Mouse (Mus musculus): ENCODE measurements around the gene Gan. TPM values are rescaled to one million over a fixed set of nuclear protein-coding genes. Genes with fewer than 3 reads are reported as not detected.

Gan gene
- polyA plus RNA-seq, 1 experiment from 2014 or later: 2.1 TPM

GRCm38 (mm10) chr8:117164912-117165311 lies 7.0 kb downstream of the Gan start:
- H3K9me3 ChIP-seq: no peaks in the 10 kb centered on the region
- no peak for ATAC-seq
- 75% methylated on average over 4 of the region's 4 CpGs for WGBS
- no peaks in the 10 kb centered on the region for H3K27me3 ChIP-seq (replicated peaks)
- no peak overlapping the region for H3K9ac ChIP-seq
- H3K36me3 ChIP-seq: no peaks in the 10 kb centered on the region
- H3K27ac ChIP-seq: no peak overlapping the region
- H3K4me3 ChIP-seq (replicated peaks): no peak overlapping the region
- H3K4me1 ChIP-seq (replicated peaks): peaks cover 16% of the 10 kb centered on the region
- no peak overlapping the region for H3K4me2 ChIP-seq (replicated peaks)

- no peaks in the 10 kb centered on the region for H3K36me3 ChIP-seq
- ATAC-seq: no peak
- H3K27ac ChIP-seq: no peak overlapping the region
- no peaks in the 10 kb centered on the region for H3K9me3 ChIP-seq
- WGBS: 89% methylated on average over 4 of the region's 4 CpGs
- H3K4me2 ChIP-seq (replicated peaks): no peak overlapping the region
- no peak overlapping the region for H3K9ac ChIP-seq
- no peak overlapping the region for H3K4me3 ChIP-seq (replicated peaks)
- peaks cover 16% of the 10 kb centered on the region for H3K4me1 ChIP-seq (replicated peaks)
- H3K27me3 ChIP-seq (replicated peaks): no peaks in the 10 kb centered on the region
These were observed 7.6 kb downstream of the Gan start for GRCm38 (mm10) chr8:117165542-117165941.

- Histone ChIP-seq H3K9ac (no peak overlapping the region), H3K36me3 (no peaks in the 10 kb centered on the region), H3K4me1 (replicated peaks) (peaks cover 16% of the 10 kb centered on the region), H3K9me3 (no peaks in the 10 kb centered on the region), H3K4me2 (replicated peaks) (no peak overlapping the region), H3K4me3 (replicated peaks) (no peak overlapping the region), H3K27me3 (replicated peaks) (no peaks in the 10 kb centered on the region), H3K27ac (no peak overlapping the region)
- WGBS: 77% methylated on average over 2 of the region's 2 CpGs
- no peak for ATAC-seq
These were observed 8.6 kb downstream of the Gan start for GRCm38 (mm10) chr8:117166515-117166914.

- H3K4me3 ChIP-seq (replicated peaks): no peak overlapping the region
- H3K9ac ChIP-seq: no peak overlapping the region
- H3K27ac ChIP-seq: no peak overlapping the region
- no peaks in the 10 kb centered on the region for H3K36me3 ChIP-seq
- 76% methylated on average over 8 of the region's 8 CpGs for WGBS
- H3K4me1 ChIP-seq (replicated peaks): peaks cover 16% of the 10 kb centered on the region
- ATAC-seq: no peak
- H3K4me2 ChIP-seq (replicated peaks): no peak overlapping the region
- H3K27me3 ChIP-seq (replicated peaks): no peaks in the 10 kb centered on the region
- no peaks in the 10 kb centered on the region for H3K9me3 ChIP-seq
These were observed 9.4 kb downstream of the Gan start for GRCm38 (mm10) chr8:117167243-117167883.

GRCm38 (mm10) chr8:117168378-117168777 lies 10.4 kb downstream of the Gan start:
- H3K9ac ChIP-seq: no peak overlapping the region
- no peaks in the 10 kb centered on the region for H3K27me3 ChIP-seq (replicated peaks)
- no peak overlapping the region for H3K27ac ChIP-seq
- H3K4me2 ChIP-seq (replicated peaks): no peak overlapping the region
- H3K4me3 ChIP-seq (replicated peaks): no peak overlapping the region
- H3K36me3 ChIP-seq: no peaks in the 10 kb centered on the region
- H3K4me1 ChIP-seq (replicated peaks): peaks cover 21% of the 10 kb centered on the region
- ATAC-seq: peak; percentile 20; the same call in 1 of the 2 replicates
- no peaks in the 10 kb centered on the region for H3K9me3 ChIP-seq
- WGBS: 72% methylated on average over 9 of the region's 9 CpGs

GRCm38 (mm10) chr8:117171826-117172225 lies 13.9 kb downstream of the Gan start:
- Histone ChIP-seq H3K36me3 (no peaks in the 10 kb centered on the region), H3K4me3 (replicated peaks) (no peak overlapping the region), H3K4me2 (replicated peaks) (no peak overlapping the region), H3K27ac (no peak overlapping the region), H3K9me3 (no peaks in the 10 kb centered on the region), H3K4me1 (replicated peaks) (peaks cover 16% of the 10 kb centered on the region), H3K9ac (no peak overlapping the region), H3K27me3 (replicated peaks) (no peaks in the 10 kb centered on the region)
- 87% methylated on average over 3 of the region's 3 CpGs for WGBS
- ATAC-seq: no peak

- Histone ChIP-seq H3K9ac (no peak overlapping the region), H3K36me3 (no peaks in the 10 kb centered on the region), H3K4me3 (replicated peaks) (no peak overlapping the region), H3K4me2 (replicated peaks) (no peak overlapping the region), H3K27ac (no peak overlapping the region), H3K27me3 (replicated peaks) (no peaks in the 10 kb centered on the region), H3K4me1 (replicated peaks) (peaks cover 10% of the 10 kb centered on the region), H3K9me3 (no peaks in the 10 kb centered on the region)
- 32% methylated on average over 7 of the region's 7 CpGs for WGBS
- ATAC-seq: peak; percentile 59; the same call in 1 of the 2 replicates
These were observed 15.0 kb downstream of the Gan start for GRCm38 (mm10) chr8:117172904-117173303.

GRCm38 (mm10) chr8:117173690-117174089 lies 15.8 kb downstream of the Gan start:
- 73% methylated on average over 3 of the region's 3 CpGs for WGBS
- Histone ChIP-seq H3K36me3 (no peaks in the 10 kb centered on the region), H3K27me3 (replicated peaks) (no peaks in the 10 kb centered on the region), H3K4me2 (replicated peaks) (no peak overlapping the region), H3K4me3 (replicated peaks) (no peak overlapping the region), H3K9me3 (no peaks in the 10 kb centered on the region), H3K4me1 (replicated peaks) (peaks cover 5% of the 10 kb centered on the region; the same call in 1 of the 2 replicates), H3K9ac (no peak overlapping the region), H3K27ac (no peak overlapping the region)
- ATAC-seq: no peak

GRCm38 (mm10) chr8:117174536-117174935 lies 16.6 kb downstream of the Gan start:
- H3K9me3 ChIP-seq: no peaks in the 10 kb centered on the region
- no peak for ATAC-seq
- H3K4me3 ChIP-seq (replicated peaks): no peak overlapping the region
- no peak overlapping the region for H3K9ac ChIP-seq
- 84% methylated on average over 5 of the region's 5 CpGs for WGBS
- H3K4me1 ChIP-seq (replicated peaks): peaks cover 5% of the 10 kb centered on the region; the same call in 1 of the 2 replicates
- no peaks in the 10 kb centered on the region for H3K36me3 ChIP-seq
- H3K27ac ChIP-seq: no peak overlapping the region
- H3K4me2 ChIP-seq (replicated peaks): no peak overlapping the region
- no peaks in the 10 kb centered on the region for H3K27me3 ChIP-seq (replicated peaks)

- Histone ChIP-seq H3K9me3 (no peaks in the 10 kb centered on the region), H3K4me1 (replicated peaks) (peaks cover 5% of the 10 kb centered on the region; the same call in 1 of the 2 replicates), H3K4me2 (replicated peaks) (no peak overlapping the region), H3K9ac (no peak overlapping the region), H3K27ac (no peak overlapping the region), H3K27me3 (replicated peaks) (no peaks in the 10 kb centered on the region), H3K36me3 (no peaks in the 10 kb centered on the region), H3K4me3 (replicated peaks) (no peak overlapping the region)
- 77% methylated on average over 5 of the region's 5 CpGs for WGBS
- no peak for ATAC-seq
These were observed 18.4 kb downstream of the Gan start for GRCm38 (mm10) chr8:117176308-117176707.

GRCm38 (mm10) chr8:117177236-117177635 lies 19.3 kb downstream of the Gan start:
- Histone ChIP-seq H3K4me2 (replicated peaks) (no peak overlapping the region), H3K4me3 (replicated peaks) (no peak overlapping the region), H3K9ac (no peak overlapping the region), H3K36me3 (no peaks in the 10 kb centered on the region), H3K4me1 (replicated peaks) (peaks cover 5% of the 10 kb centered on the region; the same call in 1 of the 2 replicates), H3K27me3 (replicated peaks) (no peaks in the 10 kb centered on the region), H3K27ac (no peak overlapping the region), H3K9me3 (no peaks in the 10 kb centered on the region)
- 74% methylated on average over 7 of the region's 7 CpGs for WGBS
- no peak for ATAC-seq

GRCm38 (mm10) chr8:117178039-117178438 lies 20.1 kb downstream of the Gan start:
- Histone ChIP-seq H3K9ac (no peak overlapping the region), H3K4me3 (replicated peaks) (no peak overlapping the region), H3K9me3 (no peaks in the 10 kb centered on the region), H3K27ac (no peak overlapping the region), H3K27me3 (replicated peaks) (no peaks in the 10 kb centered on the region), H3K4me2 (replicated peaks) (no peak overlapping the region), H3K36me3 (no peaks in the 10 kb centered on the region), H3K4me1 (replicated peaks) (no peaks in the 10 kb centered on the region)
- 80% methylated on average over 2 of the region's 2 CpGs for WGBS
- ATAC-seq: no peak

GRCm38 (mm10) chr8:117178676-117179075 lies 20.7 kb downstream of the Gan start:
- H3K9me3 ChIP-seq: no peaks in the 10 kb centered on the region
- no peak overlapping the region for H3K4me2 ChIP-seq (replicated peaks)
- no peaks in the 10 kb centered on the region for H3K27me3 ChIP-seq (replicated peaks)
- no peaks in the 10 kb centered on the region for H3K4me1 ChIP-seq (replicated peaks)
- H3K36me3 ChIP-seq: peaks cover 3% of the 10 kb centered on the region; the same call in 1 of the 2 replicates
- ATAC-seq: no peak
- H3K27ac ChIP-seq: no peak overlapping the region
- H3K9ac ChIP-seq: no peak overlapping the region
- no peak overlapping the region for H3K4me3 ChIP-seq (replicated peaks)
- 69% methylated on average over 6 of the region's 6 CpGs for WGBS

Data from intestine, embryonic 15.5 days (tissue).